Mouse (Mus musculus) small intestine, adult 2 months (tissue): ENCODE measurements around the gene Setd4.

Experiments used
- CTCF ChIP-seq: fragments of 200-500 bp; IDR thresholded peaks from 2 replicates; pipeline ENCODE4 v1.5.1; 2012; ENCODE audit warnings: low read depth, mild to moderate bottlenecking, control low read depth, inconsistent platforms, low read length, moderate library complexity, mixed read lengths; ENCODE audit not compliant: insufficient replicate concordance, insufficient read length; ENCODE audit errors: extremely low read depth
- POLR2A ChIP-seq: fragments of 200-500 bp; IDR thresholded peaks from 2 replicates; pipeline ENCODE4 v1.6.1; 2012; ENCODE audit warnings: low read depth, mild to moderate bottlenecking, control low read depth, inconsistent platforms, low read length, moderate library complexity

- TF ChIP-seq POLR2A: no peak
- TF ChIP-seq CTCF: no peak
These were observed 6.3 kb downstream of the Setd4 start for GRCm38 (mm10) chr16:93597551-93597950.
